Mouse (Mus musculus) stomach, embryonic 14.5 days (tissue): Measurements from ENCODE around the gene Selplg. TPM values are rescaled to one million over a fixed set of nuclear protein-coding genes. Genes with fewer than 3 reads are reported as not detected.
"Not testable (repeated sequence)": the region's sequence is repeated elsewhere in the genome, so short reads cannot be mapped to it uniquely, and the experiment has no call there.

Experiments
- ATAC-seq: fragments of 200-750 bp; cut with Nextera tagmentation; 2 replicates; pipeline ENCODE4 v1.8.0; 2017; ENCODE audit warnings: low read depth, moderate TSS enrichment; ENCODE audit not compliant: insufficient number of reproducible peaks, insufficient read depth, low FRiP score
- H3K27ac ChIP-seq: fragments of 300-500 bp; sonication (generic); 2 replicates; pipeline ENCODE4 v1.5.1; 2014; ENCODE audit warnings: mild to moderate bottlenecking, low read length, moderate library complexity, mixed read lengths
- H3K27me3 ChIP-seq: fragments of 300-500 bp; sonication (generic); 2 replicates; pipeline ENCODE4 v1.6.1; 2014; ENCODE audit warnings: low read length, control low read depth, mixed read lengths; ENCODE audit not compliant: control insufficient read depth, insufficient read depth
- H3K36me3 ChIP-seq: fragments of 300-500 bp; sonication (generic); 2 replicates; pipeline ENCODE4 v1.6.1; 2014; ENCODE audit warnings: mild to moderate bottlenecking, control low read depth, low read length, moderate library complexity, mixed read lengths; ENCODE audit not compliant: control insufficient read depth, insufficient read depth
- H3K4me1 ChIP-seq: fragments of 300-500 bp; sonication (generic); 2 replicates; pipeline ENCODE4 v1.6.1; 2014; ENCODE audit warnings: low read length, control low read depth, mixed read lengths; ENCODE audit not compliant: control insufficient read depth, insufficient read depth
- H3K4me2 ChIP-seq: fragments of 300-500 bp; sonication (generic); replicated peaks from 2 replicates; pipeline ENCODE4 v1.6.1; 2014; ENCODE audit warnings: low read depth, low read length, control low read depth
- H3K4me3 ChIP-seq: fragments of 300-500 bp; sonication (generic); 2 replicates; pipeline ENCODE4 v1.5.1; 2014; ENCODE audit warnings: low read depth, low read length, control low read depth
- H3K9ac ChIP-seq: fragments of 300-500 bp; sonication (generic); replicated peaks from 2 replicates; pipeline ENCODE4 v1.6.1; 2014; ENCODE audit warnings: low read depth, mild to moderate bottlenecking, control low read depth, low read length, moderate library complexity, mixed read lengths
- H3K9me3 ChIP-seq: fragments of 300-500 bp; sonication (generic); 2 replicates; pipeline ENCODE4 v1.6.1; 2016; ENCODE audit warnings: low read depth, low read length, control low read depth; ENCODE audit not compliant: control insufficient read depth
- WGBS: fragments of 180-500 bp; shearing (Covaris S2); extraction: QIAGEN DNeasy Blood & Tissue Kit; methylation state at CpG from one replicate; pipeline ENCODE4 v1.1.7; 2014; 5-methylcytosine and 5-hydroxymethylcytosine counted together
- polyA plus RNA-seq: library from polyadenylated mRNA; unstranded; fragments of >200 nt; fragmentation: Nextera tagmentation; extraction: Ambion mirVana; gene quantifications from 2 replicates; pipeline ENCODE4 v1.2.1, GENCODE M21; 2014

The Selplg gene
- polyA plus RNA-seq, 1 experiment from 2014 or later = 4.5 TPM

DNA sequence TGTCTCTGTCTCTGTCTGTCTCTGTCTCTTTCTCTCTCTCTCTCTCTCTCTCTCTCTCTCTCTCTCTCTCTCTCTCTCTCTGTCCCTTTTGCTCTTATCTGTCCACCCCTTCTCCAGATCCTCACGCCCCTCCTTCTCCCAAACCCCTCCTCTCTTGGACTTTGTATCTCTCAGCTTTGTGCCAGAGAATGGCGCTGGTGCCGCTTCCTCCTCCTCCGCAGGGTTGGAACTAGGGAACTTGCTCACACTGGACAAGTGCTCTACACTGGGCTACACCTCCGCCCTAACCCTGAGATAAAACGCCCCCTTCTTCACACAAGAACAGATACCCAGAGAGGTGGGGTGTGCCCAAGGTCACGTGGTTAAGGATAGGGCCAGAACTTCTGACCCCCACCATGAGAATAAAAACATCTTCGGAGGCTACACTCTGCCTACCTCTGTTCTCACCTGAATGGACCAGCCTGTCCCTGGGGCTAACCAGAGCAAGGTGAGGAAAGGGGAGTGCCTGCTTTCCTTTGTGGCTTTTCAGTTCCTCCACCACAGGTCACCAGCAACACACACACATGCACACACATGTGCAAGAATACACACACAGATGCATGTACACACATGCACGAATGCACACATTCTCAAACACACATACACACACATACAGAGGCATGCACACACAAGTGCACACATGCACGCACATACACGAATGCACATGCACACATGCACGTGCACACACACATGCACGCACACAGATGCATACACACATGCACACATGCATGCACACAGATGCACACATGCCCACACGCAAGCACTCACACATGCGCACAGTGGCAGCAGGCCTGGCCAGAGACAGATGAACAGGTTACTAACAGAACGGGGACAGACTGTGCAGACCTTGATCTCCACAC lies 41.0 kb downstream of the Selplg start:
- Histone ChIP-seq H3K36me3 (peaks cover 3% of the 10 kb centered on the region; the same call in 1 of the 2 replicates), H3K27me3 (no peaks in the 10 kb centered on the region), H3K4me1 (peaks cover 26% of the 10 kb centered on the region), H3K4me2 (no peak overlapping the region), H3K4me3 (no peak overlapping the region), H3K9ac (no peak overlapping the region), H3K27ac (no peak overlapping the region), H3K9me3 (no peaks in the 10 kb centered on the region)
- WGBS = 81% methylated on average over 16 of the region's 16 CpGs
- no peak for ATAC-seq

DNA sequence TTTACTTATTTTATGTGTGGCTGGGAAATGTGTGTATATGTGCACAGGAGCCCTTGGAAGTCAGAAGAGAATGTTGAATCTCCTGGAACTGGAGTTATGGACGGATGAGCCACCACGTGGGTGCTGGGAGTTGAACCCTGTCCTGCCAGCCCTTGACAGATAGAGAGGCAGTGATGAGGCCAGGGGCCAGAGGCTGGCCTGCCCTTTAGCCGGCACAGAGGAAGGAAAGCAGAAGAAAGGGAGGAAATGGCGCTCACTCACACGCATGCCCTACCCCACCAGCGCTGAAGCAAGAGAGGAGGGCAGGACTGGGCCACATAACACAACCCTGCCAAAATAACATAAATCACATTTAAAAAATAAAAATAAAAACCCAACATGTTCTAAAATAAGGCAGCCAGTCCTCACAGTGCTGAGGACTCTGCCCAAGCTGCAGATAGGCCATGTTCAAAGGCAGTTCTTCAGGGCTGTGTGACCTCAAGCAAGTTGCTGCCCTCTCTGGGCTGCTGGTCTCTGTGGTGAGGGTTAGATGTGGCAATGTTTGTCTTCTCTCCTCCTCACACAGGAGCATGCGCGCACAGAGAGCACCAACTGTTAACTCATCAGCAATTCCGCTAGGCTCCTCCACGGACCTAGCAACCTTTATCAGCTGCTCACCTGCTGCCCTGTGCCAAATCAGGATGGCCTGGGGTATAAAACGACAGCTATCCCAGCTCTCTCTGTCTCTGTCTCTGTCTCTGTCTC lies 41.8 kb downstream of the Selplg start:
- ATAC-seq = no peak
- WGBS = 56% methylated on average over 11 of the region's 11 CpGs
- H3K27ac ChIP-seq = peak overlapping the region; percentile 15; the same call in 1 of the 2 replicates

DNA sequence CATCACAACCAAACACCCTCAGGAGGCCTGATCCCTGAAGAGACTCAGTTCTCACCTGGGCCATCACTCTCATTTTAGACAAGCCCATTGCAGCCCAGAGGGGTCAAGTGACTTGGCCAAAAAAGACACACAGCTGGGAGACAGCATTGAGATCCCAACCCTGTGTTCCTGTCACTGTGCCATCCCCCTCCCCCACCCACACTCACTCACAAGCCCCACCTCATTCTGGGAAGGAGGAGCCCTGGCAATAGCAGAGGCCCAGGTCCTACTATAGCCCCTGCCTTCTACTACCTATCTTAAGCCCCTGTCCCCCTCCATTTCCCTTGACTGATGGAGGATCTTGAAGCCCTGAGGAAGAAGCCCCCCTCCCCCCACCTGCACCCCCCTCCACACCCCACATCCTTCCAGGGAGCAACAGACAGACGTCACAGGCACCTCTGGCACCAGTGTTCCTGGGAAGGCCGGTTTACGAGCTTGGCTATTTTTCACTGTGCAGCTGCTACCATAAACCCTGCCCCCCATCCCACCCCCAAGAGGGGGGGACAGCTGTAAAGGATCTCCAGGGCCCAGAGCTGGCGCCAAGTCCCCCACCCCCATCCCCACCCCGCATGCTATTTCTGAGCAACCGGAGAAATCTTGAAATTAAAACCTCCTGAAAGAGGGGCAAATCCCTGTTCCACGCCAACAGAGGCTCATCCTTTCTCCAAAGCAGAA lies 43.2 kb downstream of the Selplg start:
- H3K9me3 ChIP-seq = no peaks in the 10 kb centered on the region
- peak overlapping the region; percentile 86 for H3K27ac ChIP-seq
- 24% methylated on average over 7 of the region's 7 CpGs for WGBS
- H3K4me2 ChIP-seq = 0 out of 2 replicates have a peak overlapping the region, but pooled peaks have one; percentile 18
- peaks cover 22% of the 10 kb centered on the region for H3K4me1 ChIP-seq
- H3K9ac ChIP-seq = no peak overlapping the region
- H3K36me3 ChIP-seq = peaks cover 3% of the 10 kb centered on the region; the same call in 1 of the 2 replicates
- ATAC-seq = peak; percentile 79; the same call in 1 of the 2 replicates
- no peaks in the 10 kb centered on the region for H3K27me3 ChIP-seq
- no peak overlapping the region for H3K4me3 ChIP-seq

More for the DNA sequence above, 41.8 kb downstream of the Selplg start:
- H3K4me1 ChIP-seq = peaks cover 22% of the 10 kb centered on the region
- no peak overlapping the region for H3K4me2 ChIP-seq
- no peak overlapping the region for H3K4me3 ChIP-seq
- no peak overlapping the region for H3K9ac ChIP-seq
- no peaks in the 10 kb centered on the region for H3K27me3 ChIP-seq
- H3K9me3 ChIP-seq = no peaks in the 10 kb centered on the region
- H3K36me3 ChIP-seq = peaks cover 3% of the 10 kb centered on the region; the same call in 1 of the 2 replicates

DNA sequence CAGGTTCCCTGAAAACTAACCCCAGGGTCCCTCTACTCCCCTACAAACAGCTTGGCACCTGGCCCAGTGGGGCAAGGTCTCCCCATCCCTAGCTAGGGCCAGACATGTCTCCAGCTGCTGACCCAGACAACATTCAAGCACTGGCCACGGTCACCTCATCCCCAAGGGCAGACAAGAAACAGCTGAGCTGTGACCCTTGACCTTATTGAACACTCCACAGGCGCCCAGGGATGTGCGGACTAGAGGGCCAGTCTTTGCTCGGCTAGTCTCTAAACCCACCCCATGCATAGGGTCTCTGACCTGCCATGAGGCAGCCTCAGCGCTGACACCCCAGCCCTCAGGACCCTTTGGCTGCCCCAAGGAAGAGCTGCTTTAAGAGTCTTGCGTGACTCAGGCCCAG lies 43.8 kb downstream of the Selplg start:
- Histone ChIP-seq H3K27me3 (no peaks in the 10 kb centered on the region), H3K9me3 (no peaks in the 10 kb centered on the region), H3K4me1 (peaks cover 22% of the 10 kb centered on the region), H3K9ac (no peak overlapping the region), H3K4me2 (0 out of 2 replicates have a peak overlapping the region, but pooled peaks have one; percentile 18), H3K4me3 (no peak overlapping the region), H3K36me3 (no peaks in the 10 kb centered on the region; the same call in 1 of the 2 replicates), H3K27ac (peak overlapping the region; percentile 86)
- peak; percentile 2; the same call in 1 of the 2 replicates for ATAC-seq
- WGBS = 36% methylated on average over 6 of the region's 6 CpGs

DNA sequence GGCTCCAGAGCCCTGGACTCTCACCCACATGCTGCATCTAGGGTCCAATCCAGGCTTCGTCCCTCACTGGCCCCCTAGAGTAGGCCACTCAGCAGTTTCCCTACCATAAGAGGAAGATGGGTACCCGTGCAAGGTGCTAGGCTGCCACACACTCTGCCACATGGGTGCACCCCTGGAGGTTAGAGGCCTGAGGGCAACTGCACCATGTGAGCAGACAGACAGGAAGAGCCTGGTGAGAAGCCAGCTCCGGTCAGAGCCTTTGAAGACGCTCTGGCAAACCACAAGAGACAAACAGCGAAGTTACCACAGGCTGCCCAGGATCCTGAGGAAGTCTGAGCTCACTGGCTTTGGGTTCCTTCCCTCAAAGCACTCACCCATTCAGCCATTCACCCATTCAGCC lies 45.5 kb downstream of the Selplg start:
- Histone ChIP-seq H3K9me3 (no peaks in the 10 kb centered on the region), H3K4me1 (peaks cover 30% of the 10 kb centered on the region), H3K4me3 (no peak overlapping the region), H3K9ac (no peak overlapping the region), H3K27me3 (no peaks in the 10 kb centered on the region), H3K27ac (no peak overlapping the region), H3K36me3 (no peaks in the 10 kb centered on the region), H3K4me2 (no peak overlapping the region)
- ATAC-seq = no peak
- WGBS = 72% methylated on average over 5 of the region's 5 CpGs

DNA sequence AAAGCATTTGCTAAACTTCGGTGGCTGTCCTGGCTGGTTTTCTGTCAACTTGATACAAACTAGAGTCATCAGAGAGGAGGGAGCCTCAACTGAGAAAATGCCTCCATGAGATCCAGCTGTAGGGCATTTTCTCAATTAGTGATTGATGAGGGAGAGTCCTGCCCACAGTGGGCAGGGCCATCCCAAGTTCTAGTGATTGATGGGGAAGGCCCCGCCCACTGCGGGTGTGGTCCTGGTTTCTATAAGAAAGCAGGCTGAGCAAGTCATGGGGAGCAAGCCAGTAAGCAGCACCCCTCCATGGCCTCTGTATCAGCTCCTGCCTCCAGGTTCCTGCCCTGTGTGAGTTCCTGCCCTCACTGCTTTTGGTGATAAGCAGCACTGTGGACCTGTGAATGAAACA lies 48.3 kb downstream of the Selplg start:
- ATAC-seq, H3K9me3 ChIP-seq, H3K27me3 ChIP-seq, H3K9ac ChIP-seq, H3K4me2 ChIP-seq, H3K4me3 ChIP-seq, H3K36me3 ChIP-seq: not testable (repeated sequence)
- Histone ChIP-seq H3K27ac (peak overlapping the region; percentile 94), H3K4me1 (peaks cover 18% of the 10 kb centered on the region)
- WGBS = 30% methylated on average over 3 of the region's 3 CpGs

DNA sequence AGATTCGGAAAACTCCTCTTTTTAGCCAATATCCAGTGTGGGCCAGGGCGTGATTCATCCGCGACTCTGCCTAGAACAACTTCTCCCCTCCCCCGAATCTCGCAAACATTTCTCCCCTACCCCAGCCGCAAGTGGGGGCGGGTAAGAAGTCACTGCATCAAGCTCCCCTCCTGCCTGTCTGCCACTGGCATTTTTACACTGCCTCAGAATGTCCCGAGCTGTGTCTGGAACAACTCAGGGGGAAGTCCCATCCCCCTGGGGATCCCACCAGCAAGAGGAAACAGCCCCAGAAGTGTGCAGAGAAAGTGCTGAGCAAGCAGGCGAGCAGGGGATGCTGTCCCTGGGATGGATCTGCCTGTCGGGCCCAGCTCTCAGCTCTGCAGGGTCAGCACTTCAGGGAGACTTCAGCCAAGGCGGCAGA lies 48.9 kb downstream of the Selplg start:
- H3K4me1 ChIP-seq = peaks cover 13% of the 10 kb centered on the region
- H3K9me3 ChIP-seq = no peaks in the 10 kb centered on the region
- H3K36me3 ChIP-seq = no peaks in the 10 kb centered on the region
- H3K27me3 ChIP-seq = no peaks in the 10 kb centered on the region
- whole genome bisulfite sequencing = 6% methylated on average over 12 of the region's 12 CpGs
- no peak overlapping the region for H3K4me3 ChIP-seq
- peak overlapping the region; percentile 10; the same call in 1 of the 2 replicates for H3K4me2 ChIP-seq
- H3K9ac ChIP-seq = no peak overlapping the region
- peak; percentile 74 for ATAC-seq
- H3K27ac ChIP-seq = peak overlapping the region; percentile 94

DNA sequence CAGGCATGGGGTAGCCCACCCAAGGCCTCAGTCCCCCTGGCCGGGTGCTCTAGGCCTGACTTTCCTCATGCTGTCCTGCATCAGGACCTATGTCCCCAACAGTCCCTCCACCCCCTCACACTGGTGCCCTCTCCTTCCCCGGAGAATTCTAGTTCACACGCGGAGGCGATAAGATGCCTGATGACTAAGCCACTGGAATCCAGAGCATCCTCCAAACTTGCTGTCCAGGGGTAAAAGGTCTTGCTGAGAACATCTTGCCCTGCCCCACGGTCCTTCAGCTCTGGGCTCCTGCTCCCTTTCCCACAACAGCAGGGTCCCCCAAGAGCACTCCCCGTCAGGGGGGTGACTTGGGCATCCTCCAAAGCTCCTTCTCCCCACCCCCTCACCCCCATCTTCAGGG lies 49.8 kb downstream of the Selplg start:
- Histone ChIP-seq H3K27me3 (no peaks in the 10 kb centered on the region), H3K4me3 (no peak overlapping the region), H3K27ac (peak overlapping the region; percentile 94), H3K4me1 (peaks cover 9% of the 10 kb centered on the region; the same call in 1 of the 2 replicates), H3K9me3 (no peaks in the 10 kb centered on the region), H3K36me3 (no peaks in the 10 kb centered on the region; the same call in 1 of the 2 replicates), H3K4me2 (no peak overlapping the region), H3K9ac (no peak overlapping the region)
- no peak for ATAC-seq
- WGBS = 80% methylated on average over 7 of the region's 7 CpGs
